Mouse (Mus musculus) right cerebral cortex, adult 2 months (tissue): Measurements from ENCODE around the gene Frmd4a.
A peak's percentile ranks its signal among the peaks of the same experiment; 100 is the strongest.
"Not testable (repeated sequence)": the region's sequence is repeated elsewhere in the genome, so short reads cannot be mapped to it uniquely, and the experiment has no call there.

Experiments used
- DNase-seq, 2 experiments: peaks; one replicate each; pipeline ENCODE4 v3.0.0; 2021 to 2022; ENCODE audit warnings: low spot score in 2 of 2

Gene Frmd4a

GRCm38 (mm10) chr2:4196041-4196440 lies 178.5 kb downstream of the Frmd4a start:
- DNase-seq = no peak

GRCm38 (mm10) chr2:4209234-4209633 lies 191.7 kb downstream of the Frmd4a start:
- no peak for DNase-seq

- DNase-seq = no peak
Measured at GRCm38 (mm10) chr2:4222497-4222828, 204.9 kb downstream of the Frmd4a start.

GRCm38 (mm10) chr2:4223316-4223715 lies 205.8 kb downstream of the Frmd4a start:
- no peak for DNase-seq

GRCm38 (mm10) chr2:4226941-4227558 lies 209.5 kb downstream of the Frmd4a start:
- DNase-seq = peak; percentile 31 to 43

- no peak for DNase-seq
Measured at GRCm38 (mm10) chr2:4227563-4227962, 210.0 kb downstream of the Frmd4a start.

- peak in 1 of 2 experiments; percentile 23 for DNase-seq
Measured at GRCm38 (mm10) chr2:4228510-4228909, 211.0 kb downstream of the Frmd4a start.

GRCm38 (mm10) chr2:4232335-4232734 lies 214.8 kb downstream of the Frmd4a start:
- DNase-seq = no peak

GRCm38 (mm10) chr2:4232761-4233322 lies 215.3 kb downstream of the Frmd4a start:
- DNase-seq = no peak

- no peak for DNase-seq
Measured at GRCm38 (mm10) chr2:4237686-4238085, 220.2 kb downstream of the Frmd4a start.

- DNase-seq = no peak
Measured at GRCm38 (mm10) chr2:4249723-4250122, 232.2 kb downstream of the Frmd4a start.

GRCm38 (mm10) chr2:4252541-4253291 lies 235.2 kb downstream of the Frmd4a start:
- DNase-seq = no peak

- DNase-seq = peak; percentile 18 to 21
Measured at GRCm38 (mm10) chr2:4253348-4253747, 235.8 kb downstream of the Frmd4a start.

GRCm38 (mm10) chr2:4254083-4254482 lies 236.6 kb downstream of the Frmd4a start:
- no peak for DNase-seq

GRCm38 (mm10) chr2:4256242-4256641 lies 238.7 kb downstream of the Frmd4a start:
- no peak for DNase-seq

- DNase-seq = no peak
Measured at GRCm38 (mm10) chr2:4257604-4258003, 240.1 kb downstream of the Frmd4a start.

- not testable (repeated sequence) for DNase-seq
Measured at GRCm38 (mm10) chr2:4258803-4259202, 241.3 kb downstream of the Frmd4a start.

- no peak for DNase-seq
Measured at GRCm38 (mm10) chr2:4260324-4261058, 243.0 kb downstream of the Frmd4a start.

- DNase-seq = no peak
Measured at GRCm38 (mm10) chr2:4262667-4263066, 245.2 kb downstream of the Frmd4a start.

GRCm38 (mm10) chr2:4267377-4267776 lies 249.9 kb downstream of the Frmd4a start:
- DNase-seq = no peak

GRCm38 (mm10) chr2:4282777-4283176 lies 265.3 kb downstream of the Frmd4a start:
- no peak for DNase-seq

GRCm38 (mm10) chr2:4285693-4286291 lies 268.3 kb downstream of the Frmd4a start:
- DNase-seq = no peak
